Mouse (Mus musculus) CH12F3 (cell line): ENCODE data around the gene Gm20388.

Source experiments
- in situ Hi-C: fragments of 300-500 bp; cut with MboI; formaldehyde crosslinking; loops from 2 replicates; pipeline ENCODE4 v1.14.3; 2020; ENCODE audit warnings: low sequenced_read_pairs

The Gm20388 gene

DNA sequence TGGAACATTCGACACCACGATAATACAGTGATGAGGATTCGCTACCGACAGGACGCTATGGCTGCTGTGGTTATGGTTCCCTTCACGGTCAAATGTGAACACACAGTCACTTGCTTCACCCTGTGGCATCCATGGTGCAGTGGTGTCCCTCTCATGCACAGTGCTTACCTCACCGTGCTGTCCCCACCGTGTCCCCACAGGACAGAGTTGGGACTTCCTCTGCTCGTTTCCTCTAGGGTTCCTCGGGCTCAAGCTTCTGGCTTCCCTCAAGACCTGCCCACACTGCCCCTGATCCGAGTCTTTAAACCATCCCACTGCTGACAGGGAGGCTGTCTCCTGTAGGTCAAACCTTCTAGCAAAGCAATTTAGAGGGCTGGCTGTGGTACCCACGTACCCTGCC, 2167.7 kb downstream of the Gm20388 start:
- in situ Hi-C loops, result no loop called here

DNA sequence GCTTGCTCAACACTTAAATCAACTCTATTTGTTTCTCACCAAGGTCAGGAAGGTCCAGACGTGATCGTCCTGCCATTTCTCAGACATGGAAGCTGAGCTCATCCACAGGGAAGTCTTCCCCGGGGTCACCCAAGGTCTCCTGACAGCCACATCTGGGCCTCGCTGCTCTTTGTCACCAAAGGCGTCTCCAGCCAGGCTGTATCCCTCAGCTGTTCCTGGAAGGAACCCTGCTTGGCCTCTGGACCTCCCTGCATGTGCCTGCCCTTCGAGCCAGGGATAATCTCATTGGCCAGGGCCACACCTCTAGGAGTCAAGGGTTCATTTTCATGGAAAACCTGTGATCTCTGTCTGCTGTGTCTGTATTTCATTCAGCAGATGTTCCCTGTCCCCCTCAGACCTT, 2168.5 kb downstream of the Gm20388 start:
- in situ Hi-C loops, result no loop called here

DNA sequence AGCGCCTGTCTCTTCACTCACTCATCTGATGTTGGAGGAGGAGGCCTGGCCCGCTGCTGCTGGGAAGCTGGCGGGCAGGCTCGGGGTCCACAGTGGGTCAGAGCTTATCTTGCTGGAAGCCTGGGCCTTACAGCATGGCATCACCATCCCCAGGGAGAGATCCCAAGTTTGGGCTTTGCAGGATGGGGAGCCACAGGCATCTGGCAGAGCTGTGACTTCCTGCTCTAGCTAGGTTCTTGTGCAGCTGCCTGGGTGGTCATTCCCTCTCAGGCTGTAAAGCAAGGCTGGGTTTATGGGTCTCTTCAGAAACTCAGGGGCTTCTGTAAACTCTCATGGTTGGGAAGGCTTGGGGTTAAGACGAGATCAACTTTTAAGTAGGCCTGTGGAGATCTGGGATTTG, 2169.7 kb downstream of the Gm20388 start:
- in situ Hi-C loops, result no loop called here

DNA sequence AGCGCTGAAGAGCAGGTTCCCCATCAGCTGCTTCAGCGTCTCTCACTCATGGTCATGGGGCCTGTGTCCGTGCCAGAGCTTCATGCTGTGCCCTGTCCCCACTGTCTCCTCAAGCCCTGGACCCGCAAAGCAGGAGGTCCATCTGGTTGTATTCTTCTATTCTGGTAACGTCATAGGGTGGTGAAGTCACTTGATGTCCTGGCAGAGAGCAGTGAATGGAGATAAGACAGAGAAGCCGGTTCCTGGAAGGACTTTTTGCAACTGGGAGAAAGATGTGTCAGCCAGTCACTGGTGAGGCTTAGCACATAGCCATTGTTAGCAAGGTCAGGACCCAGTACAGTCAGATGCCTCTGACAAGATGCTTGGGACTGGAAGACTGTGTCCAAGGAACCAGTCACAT, 2172.8 kb downstream of the Gm20388 start:
- in situ Hi-C loops, result no loop called here

DNA sequence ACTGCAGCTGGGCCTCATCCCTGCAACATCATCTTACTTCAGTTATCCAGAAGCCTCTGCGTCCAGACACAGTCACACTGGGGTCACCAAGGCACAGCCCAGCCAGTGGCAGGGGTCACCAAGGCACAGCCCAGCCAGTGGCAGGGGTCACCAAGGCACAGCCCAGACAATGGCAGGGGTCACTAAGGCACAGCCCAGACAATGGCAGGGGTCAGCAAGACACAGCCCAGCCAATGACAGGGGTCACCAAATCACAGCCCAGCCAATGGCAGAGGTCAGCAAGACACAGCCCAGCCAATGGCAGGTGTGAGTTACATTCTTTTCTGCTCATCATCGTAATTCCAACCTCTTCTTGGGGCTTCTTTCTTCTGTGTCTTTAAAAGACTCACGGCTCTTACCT, 2173.5 kb downstream of the Gm20388 start:
- in situ Hi-C loops, result no loop called here

DNA sequence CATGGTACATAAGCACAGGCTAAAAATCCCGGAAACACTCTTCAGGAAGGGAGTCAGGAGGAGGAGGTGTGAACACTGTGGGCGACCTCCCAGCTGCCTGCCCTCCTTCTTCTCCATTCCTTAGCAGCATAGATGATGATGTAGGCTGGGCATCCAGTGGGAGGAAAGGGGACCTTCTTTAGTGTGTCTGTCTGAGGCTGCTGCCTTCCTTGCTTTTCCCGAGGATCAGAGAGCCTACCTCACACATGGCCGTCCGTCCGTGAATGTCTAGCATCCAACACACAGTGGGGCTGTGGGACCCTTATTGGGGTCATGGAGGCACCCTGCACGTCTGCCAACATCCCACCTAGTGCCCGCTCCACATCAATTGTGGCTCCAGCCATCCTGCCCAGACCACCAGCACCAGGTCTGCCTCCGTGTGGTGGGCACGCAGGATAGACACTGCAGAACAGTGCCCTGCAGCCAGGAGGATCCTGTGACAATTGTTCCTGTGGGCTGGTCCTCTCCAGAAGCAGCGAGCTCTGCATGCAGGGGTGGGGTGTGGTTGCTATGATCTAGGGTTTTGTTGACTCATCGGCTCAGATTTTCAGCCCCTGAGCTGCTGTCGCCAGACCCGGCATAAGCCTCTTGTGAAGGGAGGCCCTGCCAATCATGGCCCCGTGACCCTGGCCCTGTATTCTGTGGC, 2174.2 kb downstream of the Gm20388 start:
- in situ Hi-C loops, result no loop called here

DNA sequence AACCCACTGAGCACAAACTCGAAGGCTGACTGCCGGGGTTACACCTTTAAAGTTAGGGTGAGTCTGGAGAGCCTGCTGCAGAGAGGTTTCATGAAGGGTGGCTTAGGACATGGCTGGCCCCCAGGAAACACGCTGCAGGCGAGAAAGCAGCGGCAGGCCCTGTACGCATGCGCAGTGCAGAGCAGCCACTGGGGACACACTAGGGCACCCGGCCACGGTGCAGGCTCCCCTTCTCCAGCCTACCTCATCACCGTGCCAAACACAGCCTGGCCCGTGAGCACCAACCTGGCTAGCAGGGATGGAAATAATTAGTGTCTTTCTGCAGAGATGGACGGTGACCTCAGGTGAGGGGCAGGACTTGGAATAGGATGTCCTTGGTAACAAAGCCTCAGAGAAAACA, 2175.4 kb downstream of the Gm20388 start:
- in situ Hi-C loops, result no loop called here

DNA sequence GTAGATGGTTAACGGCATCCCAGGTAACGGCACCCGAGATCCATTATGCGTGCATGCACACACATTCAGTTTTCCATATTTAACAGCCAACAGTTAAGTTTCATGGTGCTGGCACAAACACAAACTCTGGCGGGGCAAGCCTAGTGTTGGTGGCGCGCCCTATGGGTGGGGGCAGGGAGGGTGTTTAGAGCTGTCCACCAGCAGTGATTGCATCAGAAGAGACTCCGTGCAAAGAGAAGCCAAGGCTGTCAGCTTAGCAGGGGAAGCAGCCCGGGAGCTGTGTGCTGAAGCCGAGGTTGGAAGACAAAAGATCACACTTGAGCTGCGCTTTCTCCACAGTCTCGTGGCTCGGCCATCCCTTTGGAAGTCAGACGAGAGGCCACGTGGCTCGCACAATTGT, 2178.0 kb downstream of the Gm20388 start:
- in situ Hi-C loops, result no loop called here

DNA sequence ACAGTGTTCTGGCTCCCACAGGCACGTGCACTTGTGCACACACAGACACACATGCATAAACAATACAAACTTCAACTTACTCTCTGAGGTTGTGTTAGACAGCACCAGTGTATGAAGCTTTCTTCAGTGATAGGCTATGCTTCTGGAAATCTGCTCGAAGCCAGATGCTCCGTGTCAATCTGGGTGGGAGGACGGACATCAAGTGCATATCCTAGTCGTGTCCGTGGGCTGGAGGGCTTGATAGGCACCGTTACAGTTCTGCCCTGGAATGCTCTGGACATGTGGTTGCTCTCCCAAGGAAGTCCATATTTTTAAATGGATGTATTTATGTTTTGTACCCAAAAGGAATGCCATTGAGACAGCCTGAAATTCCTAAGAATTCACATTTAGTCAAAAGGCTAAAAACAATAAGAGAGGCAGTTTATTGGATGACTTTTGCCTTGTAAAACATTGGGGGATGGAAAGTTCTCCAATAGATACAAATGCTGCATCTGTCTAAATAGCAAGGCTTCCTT, 2178.6 kb downstream of the Gm20388 start:
- in situ Hi-C loops, result no loop called here

DNA sequence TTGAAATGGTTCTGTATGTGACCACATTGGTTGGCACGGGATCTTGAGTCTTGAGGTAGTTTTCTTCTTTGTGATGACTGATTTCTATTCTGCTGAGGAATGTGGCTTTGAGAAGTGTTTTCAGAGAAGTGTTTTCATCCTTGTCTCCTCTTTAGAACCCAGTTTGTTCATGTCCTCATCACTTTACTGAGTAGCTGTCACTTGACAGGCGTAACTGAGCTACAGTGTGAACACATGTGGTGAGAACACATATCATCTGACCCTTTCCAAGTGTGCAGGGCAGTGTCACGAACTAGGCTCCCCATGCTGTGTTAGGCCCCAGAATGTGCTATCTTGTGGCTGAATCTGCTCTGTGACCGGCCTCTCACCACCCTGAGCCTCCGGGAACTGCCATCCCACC, 2181.8 kb downstream of the Gm20388 start:
- in situ Hi-C loops, result no loop called here

DNA sequence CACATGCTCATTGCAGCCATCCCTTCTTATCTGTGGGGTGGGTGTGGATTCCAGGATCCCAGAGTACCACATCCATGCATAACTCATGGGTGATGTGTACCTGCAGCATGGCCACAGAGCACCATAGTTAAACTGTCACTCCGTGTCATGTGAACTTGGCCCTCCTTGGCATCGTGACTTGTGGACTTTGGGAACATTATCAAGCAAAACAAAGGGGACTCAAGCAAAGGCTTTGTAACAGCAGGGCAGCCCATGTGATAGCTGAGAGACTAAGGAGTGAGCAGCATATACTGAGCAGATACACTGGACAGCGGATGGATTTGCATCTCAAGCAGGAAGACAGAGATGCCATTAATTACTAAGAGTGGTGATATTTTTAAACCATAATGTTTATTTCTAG, 2188.1 kb downstream of the Gm20388 start:
- in situ Hi-C loops, result no loop called here

DNA sequence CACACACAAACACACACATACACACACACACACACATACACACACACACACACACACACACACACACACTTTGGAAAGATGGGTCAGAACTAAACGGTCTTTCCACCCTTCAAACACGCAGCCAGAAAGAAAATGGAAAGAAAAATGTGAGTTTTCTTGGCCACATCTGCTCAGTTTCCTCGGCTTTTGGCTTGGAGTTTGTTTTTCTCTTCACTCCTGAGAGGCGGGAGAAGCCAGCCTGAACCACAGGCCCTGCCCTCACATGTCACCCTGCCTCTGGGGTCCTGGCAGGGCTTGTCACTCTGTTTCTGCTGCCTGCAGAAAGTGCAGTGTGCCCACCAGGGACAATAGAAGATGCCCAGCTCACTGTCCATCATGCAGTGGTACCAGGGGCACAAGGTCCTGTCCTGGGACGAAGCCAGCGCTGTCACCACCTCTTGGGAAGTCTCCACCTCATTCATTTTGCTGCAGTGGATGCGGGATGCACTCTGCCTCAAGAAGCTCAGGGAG, 2189.1 kb downstream of the Gm20388 start:
- in situ Hi-C loops, result no loop called here

DNA sequence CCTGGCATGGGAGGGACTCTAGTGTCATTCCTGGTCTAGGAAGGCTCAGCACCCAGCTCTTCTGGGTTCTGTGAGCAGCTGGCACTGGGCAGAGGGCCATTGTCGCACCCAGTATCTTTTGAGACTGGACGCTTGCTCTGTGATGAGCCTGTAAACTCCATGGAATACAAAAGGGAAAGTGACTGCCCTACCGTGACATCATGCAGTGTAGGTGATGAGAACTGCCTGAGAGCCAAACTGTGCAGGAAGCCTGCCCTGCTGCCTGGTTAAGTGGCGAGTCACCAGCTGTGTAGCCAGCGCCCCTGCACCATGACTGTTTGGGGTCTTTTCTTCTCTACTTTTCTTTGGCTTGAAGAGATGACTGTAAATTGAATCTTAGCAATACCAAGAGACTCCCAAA, 2191.2 kb downstream of the Gm20388 start:
- in situ Hi-C loops, result no loop called here

DNA sequence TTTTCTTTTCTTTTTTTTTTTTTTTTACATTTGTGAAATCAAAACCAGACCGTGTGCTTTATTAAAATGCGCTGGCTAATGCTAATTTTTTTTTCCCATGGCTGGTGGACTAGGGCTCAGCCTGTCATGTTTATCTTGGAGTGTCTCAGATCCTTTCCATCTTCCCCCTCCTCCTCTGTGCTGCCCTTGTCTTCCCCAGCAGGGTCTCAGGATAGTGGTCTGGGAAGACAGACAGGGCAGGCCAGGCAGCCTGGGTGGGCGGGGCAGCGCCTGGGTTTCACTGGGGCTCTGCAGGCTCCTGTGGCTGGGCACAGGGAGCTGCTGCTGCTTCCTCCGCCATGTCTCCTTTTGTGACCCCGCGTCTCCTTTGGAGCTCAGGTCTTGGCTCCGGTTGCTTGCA, 2191.6 kb downstream of the Gm20388 start:
- in situ Hi-C loops, result no loop called here

DNA sequence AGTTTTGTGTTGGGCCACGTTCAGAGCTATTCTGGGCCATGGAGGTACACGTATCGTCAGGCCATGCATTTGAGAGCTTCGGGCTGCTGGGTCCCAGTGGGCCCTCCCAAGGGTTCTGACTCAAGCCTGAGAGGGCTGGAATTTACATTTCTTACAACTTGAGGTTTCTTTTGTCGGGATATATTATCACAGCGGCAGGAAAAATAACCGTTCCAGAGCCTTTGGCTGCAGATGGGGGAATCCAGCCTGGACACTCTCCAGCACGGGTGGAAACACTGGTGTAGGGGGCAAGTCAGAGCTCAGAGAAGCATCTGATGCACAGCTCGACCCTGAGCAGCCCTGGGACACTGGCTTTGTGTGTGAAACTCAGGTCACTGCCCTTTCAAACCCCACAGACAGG, 2192.6 kb downstream of the Gm20388 start:
- in situ Hi-C loops, result no loop called here

DNA sequence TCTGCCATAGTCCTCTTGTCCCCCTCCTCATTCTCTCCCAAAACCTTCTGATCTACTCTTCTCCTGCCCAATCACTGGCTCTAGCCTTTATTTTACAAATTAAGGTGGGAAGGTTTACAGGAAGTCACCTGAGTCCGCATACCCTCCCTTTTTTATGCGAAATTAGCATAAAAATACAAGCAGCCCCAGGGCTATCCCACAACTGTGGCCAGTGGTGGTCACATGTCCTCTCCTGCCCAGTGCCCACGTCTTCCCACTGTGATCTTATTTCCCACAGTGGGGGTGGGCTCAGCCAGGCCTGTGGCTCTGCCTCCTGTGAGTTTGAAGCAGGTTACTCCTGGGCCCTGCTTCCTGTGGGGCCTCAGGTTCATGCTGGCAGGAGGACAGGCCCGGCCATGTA, 2194.0 kb downstream of the Gm20388 start:
- in situ Hi-C loops, result no loop called here

DNA sequence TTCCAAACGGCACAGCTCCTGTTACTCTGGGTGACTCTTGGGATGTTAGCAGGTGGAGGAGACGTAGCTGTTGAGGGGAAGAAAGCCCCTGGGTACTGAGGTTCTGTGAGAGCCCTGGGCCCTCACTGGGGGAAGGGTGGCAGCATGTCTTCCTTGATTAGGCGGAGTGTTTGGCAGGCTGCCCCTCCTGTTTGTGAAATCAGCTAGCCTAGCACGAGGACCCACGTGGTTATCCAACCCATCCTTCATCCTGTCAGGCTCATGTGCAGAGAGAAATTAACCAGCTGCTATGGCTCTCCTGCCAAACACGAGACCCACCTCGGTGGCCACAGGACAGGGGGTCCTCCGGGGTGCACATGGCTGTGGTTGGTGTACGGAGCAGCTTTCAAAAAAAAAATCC, 2195.6 kb downstream of the Gm20388 start:
- in situ Hi-C loops, result no loop called here

DNA sequence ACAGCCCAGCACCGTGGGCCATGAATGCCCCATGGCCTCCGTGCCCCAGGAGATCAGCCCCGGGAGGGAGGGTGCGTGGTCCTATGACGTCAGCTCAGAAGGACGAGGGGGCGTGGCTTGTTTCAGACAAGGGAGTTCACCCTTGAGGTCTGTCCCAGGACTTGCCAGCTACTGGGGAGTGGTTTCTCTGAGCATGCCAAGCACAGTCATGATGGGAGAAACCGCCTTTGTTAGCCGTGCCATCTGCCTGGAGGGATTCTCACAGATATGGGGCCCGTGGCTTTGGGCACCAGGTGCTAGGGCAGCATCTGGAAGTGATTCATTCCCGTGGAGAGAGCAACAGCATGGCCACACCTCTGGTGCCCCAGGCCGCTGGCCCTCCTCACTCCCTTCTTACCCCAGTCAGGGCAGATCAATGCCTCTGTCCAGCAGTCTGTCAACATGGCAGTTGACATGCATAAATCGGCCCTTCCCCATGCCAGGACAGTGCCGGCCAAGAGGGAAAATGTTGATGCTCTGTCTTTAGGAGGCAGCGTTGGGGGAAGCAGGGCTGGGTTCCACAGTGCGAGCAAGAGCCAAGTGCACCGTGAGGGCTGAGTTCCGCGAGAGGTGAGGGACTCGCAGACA, 2199.7 kb downstream of the Gm20388 start:
- in situ Hi-C loops, result no loop called here

DNA sequence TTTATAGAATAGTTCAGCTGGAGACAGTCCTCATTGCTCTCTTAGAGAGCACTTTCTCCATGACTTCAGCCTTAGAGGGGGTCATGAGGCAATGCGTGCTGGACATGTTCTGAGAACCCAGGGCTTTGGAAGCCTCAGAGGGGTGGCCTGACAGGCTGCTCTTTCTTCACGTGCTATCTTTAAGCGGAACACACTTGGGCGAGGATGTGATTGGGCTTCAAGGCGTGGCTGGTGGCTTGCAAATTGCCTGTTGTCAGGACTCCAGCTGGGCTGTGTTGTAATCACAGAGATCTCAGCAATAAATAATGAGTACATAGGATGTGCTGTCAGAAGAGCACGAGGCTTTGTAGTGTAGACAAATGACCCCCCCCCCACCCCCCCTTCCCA, 2200.2 kb downstream of the Gm20388 start:
- in situ Hi-C loops, result no loop called here

DNA sequence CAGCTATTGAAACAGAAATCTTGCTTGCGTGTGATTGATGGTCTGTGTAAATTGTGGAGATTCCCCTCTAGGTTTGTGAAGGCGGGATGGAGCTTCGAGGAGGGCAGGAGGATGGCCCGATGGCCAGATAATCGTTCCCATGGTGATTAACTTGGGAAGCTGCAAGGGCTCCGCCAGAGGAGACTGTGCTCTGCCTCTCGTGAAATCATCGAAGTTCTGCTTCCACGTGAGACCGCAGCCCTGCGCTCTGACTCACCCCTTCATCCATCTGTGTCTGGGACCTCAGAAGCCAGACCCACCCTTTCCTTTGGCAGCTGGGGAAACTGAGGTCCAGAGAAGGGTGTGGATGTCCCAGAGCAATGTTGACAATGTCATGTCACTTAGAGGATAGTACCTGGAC, 2201.1 kb downstream of the Gm20388 start:
- in situ Hi-C loops, result no loop called here

DNA sequence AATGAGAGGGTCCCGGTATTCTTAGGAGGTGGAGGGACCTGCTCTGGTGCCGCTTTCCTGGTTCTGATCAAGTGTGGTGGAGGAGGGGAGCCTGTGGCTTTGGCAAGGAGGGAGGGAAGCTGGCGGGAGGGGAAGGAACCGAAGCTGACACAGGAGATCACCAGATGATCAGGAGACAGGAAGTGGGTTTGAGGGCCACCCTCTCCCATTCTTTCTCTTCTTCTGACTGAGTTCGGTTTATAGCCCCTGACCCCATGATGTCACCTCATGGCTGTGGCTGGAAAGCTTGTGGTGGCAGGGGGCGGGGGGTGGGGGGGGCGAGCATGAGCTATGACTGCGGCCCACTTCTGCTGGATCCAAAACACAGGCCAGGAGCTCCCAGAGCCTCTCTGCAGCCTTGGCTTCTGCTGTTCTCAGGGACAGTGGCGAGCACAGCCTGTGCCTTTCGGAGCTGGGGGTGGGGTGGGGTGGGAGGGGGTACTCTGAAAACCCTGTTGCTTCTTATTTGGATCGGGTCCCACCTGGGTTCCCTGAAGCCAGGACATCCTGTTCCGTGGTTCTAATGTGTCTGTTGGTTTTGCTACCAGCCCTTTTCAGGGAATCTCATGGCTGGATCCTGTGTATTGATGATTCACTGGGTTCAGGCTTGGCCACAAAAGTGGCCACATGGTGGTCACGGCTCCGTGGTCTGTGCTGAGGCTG, 2201.8 kb downstream of the Gm20388 start:
- in situ Hi-C loops, result no loop called here

DNA sequence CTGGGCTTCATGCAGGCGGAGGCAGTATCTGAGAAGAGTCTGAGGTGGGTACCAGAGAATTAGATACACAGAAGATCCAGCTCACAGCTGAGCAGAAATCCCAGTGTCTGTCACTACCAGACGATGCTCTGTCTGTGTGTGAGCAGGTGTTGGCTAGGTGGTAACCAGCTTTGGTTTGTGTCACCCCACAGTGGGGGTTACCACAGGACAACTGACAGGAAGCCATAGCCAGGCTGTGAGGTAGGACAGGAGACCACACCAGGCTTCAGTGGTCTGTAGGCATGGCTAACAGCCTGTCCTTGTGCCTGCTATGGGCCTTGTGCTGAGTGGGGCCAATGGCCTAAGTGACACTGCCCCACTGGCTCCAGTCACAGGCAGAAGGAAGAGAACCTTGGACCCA, 2204.2 kb downstream of the Gm20388 start:
- in situ Hi-C loops, result no loop called here
